In the genomic region with DNA sequence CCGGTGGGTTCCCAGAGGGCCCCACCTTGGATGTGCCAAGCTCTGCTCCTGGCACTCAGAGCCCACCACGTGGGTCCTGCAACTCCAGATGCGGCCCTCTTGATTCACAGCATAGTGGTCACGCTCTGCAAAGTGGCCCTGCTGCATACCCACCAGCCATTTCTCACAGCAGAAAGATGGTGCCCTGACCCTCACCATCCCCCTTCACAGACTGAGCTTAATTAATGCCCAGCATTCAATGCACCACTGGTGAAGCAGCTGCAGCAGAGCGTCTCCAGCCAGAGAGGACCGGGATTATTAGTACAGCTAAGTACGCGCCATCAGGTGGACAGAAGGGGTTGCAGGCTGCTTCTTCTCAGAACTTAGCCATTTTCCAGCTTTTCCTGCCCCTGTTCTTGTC, we compare ENCODE assay signal across 17 mouse cellular contexts.
A peak's percentile ranks its signal among the peaks of the same experiment; 100 is the strongest.
DNase-seq lines count a peak whose midpoint lies in the region; ATAC-seq lines count a peak whose summit lies in the region.
"Had no signal": no experiment of that assay in that cellular context is flagged by ENCODE, and none has a peak within 500 bp of the region (broad histone marks: within the 10 kb centered on the region; RNA-seq: fewer than 3 reads in every experiment).

No protein-coding gene starts in this region.

- no peak overlapping the region for H3K4me2 ChIP-seq in forebrain, embryonic 12.5 days
- no peak overlapping the region for H3K4me2 ChIP-seq in forebrain, embryonic 16.5 days (ENCODE audit: low read length)
- H3K4me2 ChIP-seq in neural tube, embryonic 12.5 days (replicated peaks): no peak overlapping the region
- no peak overlapping the region for H3K4me2 ChIP-seq in neural tube, embryonic 15.5 days
- no peak overlapping the region for H3K4me2 ChIP-seq in limb, embryonic 12.5 days
- H3K4me2 ChIP-seq: liver, embryonic 13.5 days had no signal

- H3K27me3 ChIP-seq in forebrain, embryonic 12.5 days: no peaks in the 10 kb centered on the region
- H3K27me3 ChIP-seq in forebrain, embryonic 16.5 days (replicated peaks; ENCODE audit: control insufficient read depth, insufficient read depth, low read length): no peaks in the 10 kb centered on the region
- no peaks in the 10 kb centered on the region for H3K27me3 ChIP-seq in neural tube, embryonic 12.5 days (replicated peaks)
- H3K27me3 ChIP-seq in neural tube, embryonic 15.5 days (replicated peaks): no peaks in the 10 kb centered on the region
- no peaks in the 10 kb centered on the region for H3K27me3 ChIP-seq in limb, embryonic 12.5 days

- 48% methylated on average over 8 of the region's 8 CpGs for WGBS in forebrain, embryonic 12.5 days
- 35% methylated on average over 8 of the region's 8 CpGs for WGBS in forebrain, embryonic 16.5 days
- WGBS in neural tube, embryonic 12.5 days: 46% methylated on average over 8 of the region's 8 CpGs
- 37% methylated on average over 8 of the region's 8 CpGs for WGBS in neural tube, embryonic 15.5 days
- WGBS in limb, embryonic 12.5 days: 70% methylated on average over 8 of the region's 8 CpGs

- no peak for DNase-seq in layer of hippocampus, adult 9-10 months (ENCODE audit: low spot score)
- DNase-seq in layer of hippocampus, adult 8-10 months (ENCODE audit: low spot score in 2 of 2): no peak
- DNase-seq: adrenal gland, postnatal 36 days; embryo, embryonic 11 days; kidney, postnatal 10 days; liver, embryonic 13.5 days; right cerebral cortex, adult 18-20 months; thymus, postnatal 25 days had no signal

- no peaks in the 10 kb centered on the region for H3K36me3 ChIP-seq in forebrain, embryonic 12.5 days (replicated peaks)
- H3K36me3 ChIP-seq in forebrain, embryonic 16.5 days (ENCODE audit: control insufficient read depth, insufficient read depth): no peaks in the 10 kb centered on the region
- no peaks in the 10 kb centered on the region for H3K36me3 ChIP-seq in neural tube, embryonic 12.5 days
- H3K36me3 ChIP-seq in neural tube, embryonic 15.5 days: no peaks in the 10 kb centered on the region
- H3K36me3 ChIP-seq in limb, embryonic 12.5 days: no peaks in the 10 kb centered on the region
- H3K36me3 ChIP-seq: liver, embryonic 13.5 days had no signal

- H3K27ac ChIP-seq in forebrain, embryonic 12.5 days: peak overlapping the region; percentile 59
- H3K27ac ChIP-seq in forebrain, embryonic 16.5 days (ENCODE audit: low read length): no peak overlapping the region
- no peak overlapping the region for H3K27ac ChIP-seq in neural tube, embryonic 12.5 days
- no peak overlapping the region for H3K27ac ChIP-seq in neural tube, embryonic 15.5 days (replicated peaks)
- H3K27ac ChIP-seq in limb, embryonic 12.5 days: peak overlapping the region; percentile 50; the same call in 1 of the 2 replicates
- H3K27ac ChIP-seq: liver, embryonic 13.5 days had no signal

- H3K9ac ChIP-seq in forebrain, embryonic 12.5 days: no peak overlapping the region
- no peak overlapping the region for H3K9ac ChIP-seq in forebrain, embryonic 16.5 days (replicated peaks; ENCODE audit: low read depth, low read length)
- H3K9ac ChIP-seq in neural tube, embryonic 12.5 days: no peak overlapping the region
- no peak overlapping the region for H3K9ac ChIP-seq in neural tube, embryonic 15.5 days (replicated peaks)
- H3K9ac ChIP-seq in limb, embryonic 12.5 days (replicated peaks): no peak overlapping the region
- H3K9ac ChIP-seq: liver, embryonic 13.5 days had no signal

- H3K4me1 ChIP-seq in forebrain, embryonic 12.5 days: peaks cover 28% of the 10 kb centered on the region
- peaks cover 10% of the 10 kb centered on the region for H3K4me1 ChIP-seq in forebrain, embryonic 16.5 days (replicated peaks; ENCODE audit: control insufficient read depth, insufficient read depth, low read length)
- H3K4me1 ChIP-seq in neural tube, embryonic 12.5 days: peaks cover 21% of the 10 kb centered on the region
- peaks cover 14% of the 10 kb centered on the region for H3K4me1 ChIP-seq in neural tube, embryonic 15.5 days
- peaks cover 17% of the 10 kb centered on the region for H3K4me1 ChIP-seq in limb, embryonic 12.5 days (replicated peaks)

- ATAC-seq in forebrain, embryonic 12.5 days (ENCODE audit: low FRiP score): peak; percentile 40; the same call in 1 of the 2 replicates
- no peak for ATAC-seq in forebrain, embryonic 16.5 days
- peak; percentile 44; the same call in 1 of the 2 replicates for ATAC-seq in neural tube, embryonic 12.5 days (ENCODE audit: low FRiP score, low read depth)
- ATAC-seq in neural tube, embryonic 15.5 days (ENCODE audit: low FRiP score): no peak
- ATAC-seq in limb, embryonic 12.5 days (ENCODE audit: insufficient number of reproducible peaks, insufficient read depth, low FRiP score, low TSS enrichment, low read depth): no peak
- no peak for ATAC-seq in cerebellum, adult (ENCODE audit: insufficient number of reproducible peaks, low FRiP score, low TSS enrichment)
- ATAC-seq: activated CD4-positive, CD25-positive, alpha-beta regulatory T cell, adult 4 months; lung, postnatal 0 days had no signal

- H3K9me3 ChIP-seq in forebrain, embryonic 12.5 days: no peaks in the 10 kb centered on the region
- H3K9me3 ChIP-seq in forebrain, embryonic 16.5 days (ENCODE audit: control insufficient read depth, low read length): no peaks in the 10 kb centered on the region
- H3K9me3 ChIP-seq in neural tube, embryonic 12.5 days: no peaks in the 10 kb centered on the region
- no peaks in the 10 kb centered on the region for H3K9me3 ChIP-seq in neural tube, embryonic 15.5 days (replicated peaks)
- no peaks in the 10 kb centered on the region for H3K9me3 ChIP-seq in limb, embryonic 12.5 days
- H3K9me3 ChIP-seq: liver, embryonic 13.5 days; megakaryocyte, embryonic 14.5 days had no signal

- no peak overlapping the region for H3K4me3 ChIP-seq in forebrain, embryonic 12.5 days (replicated peaks)
- H3K4me3 ChIP-seq in forebrain, embryonic 16.5 days (replicated peaks; ENCODE audit: low read length): no peak overlapping the region
- no peak overlapping the region for H3K4me3 ChIP-seq in neural tube, embryonic 12.5 days
- H3K4me3 ChIP-seq in neural tube, embryonic 15.5 days (replicated peaks): no peak overlapping the region
- no peak overlapping the region for H3K4me3 ChIP-seq in limb, embryonic 12.5 days (replicated peaks)
- H3K4me3 ChIP-seq: liver, embryonic 13.5 days; megakaryocyte, embryonic 14.5 days had no signal

Comparison
In these comparisons a context has a peak if more than half of its experiments do, and no peak if none do; other contexts are left out.
1. ATAC-seq: peak in forebrain, embryonic 12.5 days (single experiment) and neural tube, embryonic 12.5 days (single experiment); none in forebrain, embryonic 16.5 days (single experiment), neural tube, embryonic 15.5 days (single experiment), limb, embryonic 12.5 days (single experiment) and cerebellum, adult (single experiment).
2. H3K27ac ChIP-seq: peak in forebrain, embryonic 12.5 days (single experiment) and limb, embryonic 12.5 days (single experiment); none in forebrain, embryonic 16.5 days (single experiment), neural tube, embryonic 12.5 days (single experiment) and neural tube, embryonic 15.5 days (single experiment).